Mouse (Mus musculus) neural tube, embryonic 14.5 days (tissue): Measurements from ENCODE around the gene Zc3hc1. TPM values are rescaled to one million over a fixed set of nuclear protein-coding genes. Genes with fewer than 3 reads are reported as not detected.
A peak's percentile ranks its signal among the peaks of the same experiment; 100 is the strongest.

Experiments
- ATAC-seq: fragments of 200-750 bp; cut with Nextera tagmentation; 2 replicates; pipeline ENCODE4 v1.8.0; 2017; ENCODE audit warnings: low read depth, mild to moderate bottlenecking, moderate TSS enrichment, moderate library complexity
- H3K27ac ChIP-seq: fragments of 300-500 bp; sonication (generic); 2 replicates; pipeline ENCODE4 v1.5.1; 2014; ENCODE audit warnings: low read depth, mild to moderate bottlenecking, control low read depth, low read length, moderate library complexity, mixed read lengths
- H3K27me3 ChIP-seq: fragments of 300-500 bp; sonication (generic); 2 replicates; pipeline ENCODE4 v1.6.1; 2014; ENCODE audit warnings: low read length; ENCODE audit not compliant: control insufficient read depth, insufficient read depth
- H3K36me3 ChIP-seq: fragments of 300-500 bp; sonication (generic); 2 replicates; pipeline ENCODE4 v1.6.1; 2014; ENCODE audit warnings: low read length, mixed read lengths; ENCODE audit not compliant: control insufficient read depth, insufficient read depth
- H3K4me1 ChIP-seq: fragments of 300-500 bp; sonication (generic); 2 replicates; pipeline ENCODE4 v1.6.1; 2014; ENCODE audit warnings: low read length; ENCODE audit not compliant: control insufficient read depth, insufficient read depth
- H3K4me2 ChIP-seq: fragments of 300-500 bp; sonication (generic); 2 replicates; pipeline ENCODE4 v1.6.1; 2014; ENCODE audit warnings: mild to moderate bottlenecking, low read depth, low read length, control low read depth
- H3K4me3 ChIP-seq: fragments of 300-500 bp; sonication (generic); 2 replicates; pipeline ENCODE4 v1.5.1; 2014; ENCODE audit warnings: low read depth, low read length, control low read depth, mixed read lengths
- H3K9ac ChIP-seq: fragments of 300-500 bp; sonication (generic); replicated peaks from 2 replicates; pipeline ENCODE4 v1.6.1; 2014; ENCODE audit warnings: low read depth, mild to moderate bottlenecking, control low read depth, low read length, mixed read lengths
- H3K9me3 ChIP-seq: fragments of 300-500 bp; sonication (generic); 2 replicates; pipeline ENCODE4 v1.6.1; 2016; ENCODE audit warnings: low read length; ENCODE audit not compliant: control insufficient read depth
- WGBS: fragments of 180-500 bp; shearing (Covaris S2); extraction: QIAGEN DNeasy Blood & Tissue Kit; methylation state at CpG from one replicate; pipeline ENCODE4 v1.1.7; 2014; 5-methylcytosine and 5-hydroxymethylcytosine counted together
- polyA plus RNA-seq: library from polyadenylated mRNA; unstranded; fragments of >200 nt; fragmentation: Nextera tagmentation; extraction: Ambion mirVana; gene quantifications from 2 replicates; pipeline ENCODE4 v1.2.1, GENCODE M21; 2014

Zc3hc1 gene
- 62.3 and 66.9 TPM in 2 replicates for polyA plus RNA-seq

DNA sequence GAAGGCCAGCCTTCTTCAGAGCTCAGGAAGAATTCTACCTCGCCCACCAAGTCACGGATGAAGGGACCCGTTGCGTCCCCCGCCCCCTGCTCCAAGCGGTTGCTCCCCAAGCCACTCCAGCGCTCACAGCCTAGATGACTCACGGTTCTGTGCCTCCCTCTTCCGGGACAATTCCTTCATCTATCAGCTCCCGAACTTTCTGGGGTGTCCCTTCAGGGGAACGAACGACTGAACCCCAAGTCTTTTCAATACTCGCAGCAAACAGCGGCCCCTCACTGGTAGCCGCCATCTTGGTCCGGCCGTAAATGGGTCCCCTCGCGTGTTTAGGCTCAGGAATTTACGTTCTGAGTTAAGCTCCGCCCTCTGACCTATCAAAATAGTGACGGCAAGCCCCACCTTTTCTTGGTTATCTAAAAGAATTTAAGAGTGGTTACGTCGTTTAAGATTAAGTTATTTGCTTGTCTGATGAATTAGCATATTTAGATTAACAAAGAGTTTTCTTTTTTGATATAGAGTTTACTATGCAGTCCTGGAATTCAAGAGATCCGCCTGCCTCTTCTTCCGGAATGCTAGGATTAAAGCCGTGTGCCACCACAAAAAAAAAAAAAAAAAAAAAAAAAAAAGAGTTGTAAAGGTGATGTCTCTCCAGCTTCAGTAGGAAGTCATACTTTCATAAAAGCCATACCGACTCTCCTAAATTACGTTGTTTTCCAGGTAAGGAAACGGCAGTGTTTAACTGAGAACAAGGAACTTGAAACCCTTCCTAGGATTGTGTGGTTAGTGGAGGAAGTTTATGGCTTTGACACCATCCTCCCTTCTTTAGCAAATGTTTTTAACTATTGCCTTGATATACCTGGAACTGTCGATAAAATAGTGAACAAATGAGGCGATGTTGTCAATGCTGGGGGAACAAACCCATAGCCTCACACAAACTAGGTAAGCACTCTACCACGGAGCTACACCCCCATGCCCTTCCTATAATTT is at the start of gene Zc3hc1:
TSS of gene Zc3hc1 (minus strand) at position 315 of the 984 bp plus-strand sequence.
- peak within 1 kb of the TSS; percentile 50; the same call in 1 of the 2 replicates for H3K27ac ChIP-seq
- WGBS: 17% methylated on average over 33 of the region's 33 CpGs
- H3K4me2 ChIP-seq: peak within 1 kb of the TSS; percentile 42
- ATAC-seq: peak; percentile 90
- H3K4me3 ChIP-seq: peak within 1 kb of the TSS; percentile 75
- peak within 1 kb of the TSS; percentile 64 for H3K9ac ChIP-seq
- no peaks in the 10 kb centered on the region for H3K4me1 ChIP-seq
- peaks cover 6% of the 10 kb centered on the region; the same call in 1 of the 2 replicates for H3K36me3 ChIP-seq
- H3K9me3 ChIP-seq: no peaks in the 10 kb centered on the region
- no peaks in the 10 kb centered on the region for H3K27me3 ChIP-seq

GRCm38 (mm10) chr6:30439576-30439975 is 48.7 kb upstream of the Zc3hc1 start:
- no peaks in the 10 kb centered on the region for H3K9me3 ChIP-seq
- 95% methylated on average over 10 of the region's 10 CpGs for WGBS
- no peak for ATAC-seq
- H3K27ac ChIP-seq: no peak overlapping the region
- no peaks in the 10 kb centered on the region for H3K27me3 ChIP-seq
- no peak overlapping the region for H3K4me3 ChIP-seq
- no peaks in the 10 kb centered on the region for H3K4me1 ChIP-seq
- no peak overlapping the region for H3K4me2 ChIP-seq
- H3K36me3 ChIP-seq: peaks cover 12% of the 10 kb centered on the region; the same call in 1 of the 2 replicates
- no peak overlapping the region for H3K9ac ChIP-seq

- Histone ChIP-seq H3K4me3 (no peak overlapping the region), H3K36me3 (peaks cover 8% of the 10 kb centered on the region; the same call in 1 of the 2 replicates), H3K27ac (no peak overlapping the region), H3K9ac (no peak overlapping the region), H3K4me2 (no peak overlapping the region), H3K4me1 (no peaks in the 10 kb centered on the region), H3K27me3 (no peaks in the 10 kb centered on the region), H3K9me3 (no peaks in the 10 kb centered on the region)
- WGBS: 75% methylated on average over 3 of the region's 3 CpGs
- no peak for ATAC-seq
Measured at GRCm38 (mm10) chr6:30437054-30437453, 46.2 kb upstream of the Zc3hc1 start.

DNA sequence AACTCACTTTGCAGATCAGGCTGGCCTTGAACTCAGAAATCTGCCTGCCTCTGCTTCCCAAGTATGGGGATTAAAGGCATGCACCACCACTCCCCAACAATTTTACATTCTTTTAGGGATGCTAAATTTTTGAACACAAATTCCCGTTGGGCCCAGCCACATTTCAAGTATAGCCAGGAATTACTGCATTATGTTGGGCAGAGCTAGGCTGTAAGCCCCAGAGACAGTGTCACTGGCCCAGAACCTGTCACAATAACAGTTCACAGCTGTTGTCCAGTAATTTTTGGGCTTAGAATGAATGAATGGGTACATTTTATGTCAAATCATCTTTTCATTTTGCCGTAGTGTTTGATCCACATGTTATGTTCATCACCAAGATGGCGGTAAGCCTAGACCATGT is 45.6 kb upstream of the Zc3hc1 start:
- no peak overlapping the region for H3K9ac ChIP-seq
- no peak for ATAC-seq
- H3K4me2 ChIP-seq: no peak overlapping the region
- peaks cover 2% of the 10 kb centered on the region; the same call in 1 of the 2 replicates for H3K36me3 ChIP-seq
- H3K4me3 ChIP-seq: no peak overlapping the region
- 96% methylated on average over 3 of the region's 3 CpGs for WGBS
- no peaks in the 10 kb centered on the region for H3K27me3 ChIP-seq
- no peaks in the 10 kb centered on the region for H3K9me3 ChIP-seq
- H3K4me1 ChIP-seq: no peaks in the 10 kb centered on the region
- H3K27ac ChIP-seq: no peak overlapping the region

DNA sequence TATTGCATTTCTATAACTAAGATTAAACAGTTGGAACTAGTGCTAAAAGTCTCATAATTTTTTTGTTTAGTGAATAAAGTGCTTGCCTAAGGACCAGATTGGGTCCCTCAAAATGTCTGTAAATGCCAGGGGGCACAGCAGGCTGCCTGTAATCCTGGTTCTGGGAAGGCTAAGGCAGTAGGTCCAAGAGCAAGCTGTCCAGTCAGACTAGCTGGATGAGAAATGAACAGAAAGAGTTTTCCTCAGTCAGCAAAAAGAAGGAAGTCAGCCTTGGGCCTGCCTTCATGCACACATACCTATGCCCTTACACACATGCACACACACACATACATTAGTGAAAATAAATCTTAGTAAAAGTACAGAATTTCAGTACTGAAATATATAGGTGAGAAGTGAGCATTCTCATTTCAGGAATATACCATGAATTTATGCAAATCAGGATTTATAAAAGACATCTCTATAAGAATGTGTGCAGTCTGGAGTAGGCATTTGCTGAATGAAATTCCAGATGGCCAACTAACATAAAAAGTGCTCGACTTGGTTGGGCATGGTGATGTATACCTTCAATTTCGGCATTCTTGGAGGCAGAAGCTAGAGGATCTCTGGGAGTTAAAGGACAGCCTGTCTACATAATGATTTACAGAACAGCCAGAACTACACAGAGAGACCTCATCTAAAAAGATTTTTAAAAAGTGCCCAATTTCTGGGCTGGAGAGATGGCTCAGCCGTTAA is 41.8 kb upstream of the Zc3hc1 start:
- ATAC-seq: no peak
- no peak overlapping the region for H3K27ac ChIP-seq
- H3K9me3 ChIP-seq: no peaks in the 10 kb centered on the region
- no peaks in the 10 kb centered on the region for H3K27me3 ChIP-seq
- no peak overlapping the region for H3K4me3 ChIP-seq
- WGBS: 81% methylated on average over 3 of the region's 3 CpGs
- H3K36me3 ChIP-seq: no peaks in the 10 kb centered on the region
- no peak overlapping the region for H3K9ac ChIP-seq
- no peak overlapping the region for H3K4me2 ChIP-seq
- H3K4me1 ChIP-seq: no peaks in the 10 kb centered on the region

DNA sequence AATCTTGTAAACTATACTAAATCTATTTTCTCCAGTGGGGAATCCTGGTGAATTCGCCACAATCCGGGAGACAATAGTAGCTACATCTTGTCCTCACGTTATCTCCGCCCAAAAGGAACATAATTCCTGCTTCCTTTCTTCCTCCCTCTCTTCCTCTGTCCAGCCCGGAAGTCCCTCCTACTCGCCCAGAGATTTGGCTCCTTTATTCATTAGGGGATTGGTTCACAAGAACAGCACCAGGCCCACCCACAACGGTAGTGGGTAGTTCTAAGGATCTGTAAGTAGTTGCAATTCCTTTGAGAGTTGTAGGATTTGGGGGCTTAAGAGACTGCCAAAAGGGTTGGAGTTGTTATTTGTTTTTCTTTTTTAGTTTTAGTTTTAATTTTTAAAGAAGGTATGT is 26.0 kb upstream of the Zc3hc1 start:
- 91% methylated on average over 7 of the region's 7 CpGs for WGBS
- H3K4me2 ChIP-seq: no peak overlapping the region
- no peaks in the 10 kb centered on the region for H3K36me3 ChIP-seq
- no peak overlapping the region for H3K27ac ChIP-seq
- H3K4me3 ChIP-seq: no peak overlapping the region
- ATAC-seq: no peak
- no peaks in the 10 kb centered on the region for H3K27me3 ChIP-seq
- no peak overlapping the region for H3K9ac ChIP-seq
- no peaks in the 10 kb centered on the region for H3K4me1 ChIP-seq
- H3K9me3 ChIP-seq: no peaks in the 10 kb centered on the region

- Histone ChIP-seq H3K9me3 (no peaks in the 10 kb centered on the region), H3K36me3 (no peaks in the 10 kb centered on the region), H3K4me1 (no peaks in the 10 kb centered on the region), H3K4me2 (no peak overlapping the region), H3K27ac (no peak overlapping the region), H3K4me3 (no peak overlapping the region), H3K9ac (no peak overlapping the region), H3K27me3 (no peaks in the 10 kb centered on the region)
- no peak for ATAC-seq
- 94% methylated on average over 2 of the region's 2 CpGs for WGBS
Measured at GRCm38 (mm10) chr6:30416126-30416525, 25.3 kb upstream of the Zc3hc1 start.

- Histone ChIP-seq H3K27me3 (no peaks in the 10 kb centered on the region), H3K4me2 (no peak overlapping the region), H3K4me3 (no peak overlapping the region), H3K9me3 (no peaks in the 10 kb centered on the region), H3K36me3 (no peaks in the 10 kb centered on the region), H3K9ac (no peak overlapping the region), H3K4me1 (no peaks in the 10 kb centered on the region), H3K27ac (no peak overlapping the region)
- 76% methylated on average over 4 of the region's 4 CpGs for WGBS
- no peak for ATAC-seq
Measured at GRCm38 (mm10) chr6:30411311-30411710, 20.5 kb upstream of the Zc3hc1 start.
